Mouse (Mus musculus) thymus, adult 2 months (tissue): Measurements from ENCODE around the gene Gcnt3.

Experiments
- CTCF ChIP-seq: fragments of 200-500 bp; IDR thresholded peaks from 2 replicates; pipeline ENCODE4 v1.5.1; 2012; ENCODE audit warnings: mild to moderate bottlenecking, control low read depth, low read length, moderate library complexity, borderline replicate concordance; ENCODE audit not compliant: control insufficient read depth, poor library complexity, insufficient read depth; ENCODE audit errors: extremely low read depth
- POLR2A ChIP-seq: fragments of 200-500 bp; IDR thresholded peaks from 2 replicates; pipeline ENCODE4 v1.6.1; 2012; ENCODE audit warnings: mild to moderate bottlenecking, low read length, control low read depth, moderate library complexity; ENCODE audit not compliant: control insufficient read depth, poor library complexity, insufficient read depth; ENCODE audit errors: extremely low read depth

DNA sequence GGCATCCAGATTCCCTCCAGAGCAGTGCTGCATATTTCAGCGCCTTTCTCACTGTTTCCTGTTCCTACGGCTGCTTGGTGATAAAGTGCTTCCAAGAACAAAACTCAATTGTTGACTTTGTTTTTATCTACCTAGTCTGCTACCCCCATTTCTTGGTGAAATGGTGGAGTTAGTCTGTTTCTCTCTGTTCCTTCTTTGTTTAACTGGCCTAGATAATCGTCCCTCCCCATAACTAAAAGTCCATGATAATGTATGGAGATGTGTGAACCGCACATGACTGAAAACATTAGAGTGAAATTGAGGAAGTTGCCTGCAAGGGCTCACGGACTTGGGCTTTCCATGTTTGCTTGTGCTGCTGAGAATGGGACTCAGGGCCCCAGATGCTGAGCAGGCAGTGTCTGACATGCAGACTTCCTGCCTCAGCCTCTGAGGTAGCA is 45.0 kb downstream of the Gcnt3 start:
- TF ChIP-seq CTCF (no peak), POLR2A (no peak)
